Mouse (Mus musculus): Measurements from ENCODE around the gene Ramac. TPM values are rescaled to one million over a fixed set of nuclear protein-coding genes. Genes with fewer than 3 reads are reported as not detected.

Gene Ramac
- polyA plus RNA-seq, 1 experiment from 2014 or later = 86.9 TPM

GRCm38 (mm10) chr7:81727716-81728115, 35.0 kb upstream of the Ramac start:
- Histone ChIP-seq H3K9ac (ENCODE audit: low read length) (no peak overlapping the region), H3K4me3 (ENCODE audit: control insufficient read depth in 1 of 2, insufficient read depth in 1 of 2, low read depth in 1 of 2, low read length in 2 of 2) (no peak overlapping the region), H3K4me2 (ENCODE audit: low read length) (no peak overlapping the region), H3K27me3 (ENCODE audit: control insufficient read depth, insufficient read depth, low read length) (no peaks in the 10 kb centered on the region), H3K36me3 (ENCODE audit: control insufficient read depth, insufficient read depth, low read length) (no peaks in the 10 kb centered on the region), H3K27ac (replicated peaks in 1 of 2; ENCODE audit: control insufficient read depth in 1 of 2, insufficient read depth in 1 of 2, low read depth in 2 of 2, low read length in 2 of 2) (peak overlapping the region in 1 of 2 experiments; percentile 94; a peak in 2 of 4 replicates), H3K4me1 (ENCODE audit: control insufficient read depth in 2 of 2, insufficient read depth in 2 of 2, low read length in 2 of 2) (peaks cover 11 to 16% of the 10 kb centered on the region in 2 experiments), H3K9me3 (ENCODE audit: control insufficient read depth, low read length) (no peaks in the 10 kb centered on the region)
- ATAC-seq (ENCODE audit: insufficient number of reproducible peaks, insufficient read depth, low FRiP score, low read depth) = no peak
- 86% methylated on average over 9 of the region's 9 CpGs for WGBS

- Histone ChIP-seq H3K4me1 (ENCODE audit: control insufficient read depth in 2 of 2, insufficient read depth in 2 of 2, low read length in 2 of 2) (peaks cover 11 to 16% of the 10 kb centered on the region in 2 experiments), H3K36me3 (ENCODE audit: control insufficient read depth, insufficient read depth, low read length) (no peaks in the 10 kb centered on the region), H3K4me2 (ENCODE audit: low read length) (no peak overlapping the region), H3K27ac (replicated peaks in 1 of 2; ENCODE audit: control insufficient read depth in 1 of 2, insufficient read depth in 1 of 2, low read depth in 2 of 2, low read length in 2 of 2) (no peak overlapping the region), H3K4me3 (ENCODE audit: control insufficient read depth in 1 of 2, insufficient read depth in 1 of 2, low read depth in 1 of 2, low read length in 2 of 2) (no peak overlapping the region), H3K27me3 (ENCODE audit: control insufficient read depth, insufficient read depth, low read length) (no peaks in the 10 kb centered on the region), H3K9ac (ENCODE audit: low read length) (no peak overlapping the region), H3K9me3 (ENCODE audit: control insufficient read depth, low read length) (no peaks in the 10 kb centered on the region)
- 76% methylated on average over 9 of the region's 9 CpGs for WGBS
- no peak for ATAC-seq (ENCODE audit: insufficient number of reproducible peaks, insufficient read depth, low FRiP score, low read depth)
Measured at GRCm38 (mm10) chr7:81729787-81730186, 32.9 kb upstream of the Ramac start.

GRCm38 (mm10) chr7:81731181-81731651, 31.5 kb upstream of the Ramac start:
- Histone ChIP-seq H3K9ac (ENCODE audit: low read length) (no peak overlapping the region), H3K9me3 (ENCODE audit: control insufficient read depth, low read length) (no peaks in the 10 kb centered on the region), H3K27me3 (ENCODE audit: control insufficient read depth, insufficient read depth, low read length) (no peaks in the 10 kb centered on the region), H3K4me2 (ENCODE audit: low read length) (no peak overlapping the region), H3K4me3 (ENCODE audit: control insufficient read depth in 1 of 2, insufficient read depth in 1 of 2, low read depth in 1 of 2, low read length in 2 of 2) (no peak overlapping the region), H3K27ac (replicated peaks in 1 of 2; ENCODE audit: control insufficient read depth in 1 of 2, insufficient read depth in 1 of 2, low read depth in 2 of 2, low read length in 2 of 2) (no peak overlapping the region), H3K4me1 (ENCODE audit: control insufficient read depth in 2 of 2, insufficient read depth in 2 of 2, low read length in 2 of 2) (peaks cover 2 to 6% of the 10 kb centered on the region in 2 experiments; a peak in 3 of 4 replicates), H3K36me3 (ENCODE audit: control insufficient read depth, insufficient read depth, low read length) (no peaks in the 10 kb centered on the region)
- 80% methylated on average over 6 of the region's 6 CpGs for WGBS
- ATAC-seq (ENCODE audit: insufficient number of reproducible peaks, insufficient read depth, low FRiP score, low read depth) = no peak

GRCm38 (mm10) chr7:81732183-81733089, 30.3 kb upstream of the Ramac start:
- H3K9ac ChIP-seq (ENCODE audit: low read length) = no peak overlapping the region
- ATAC-seq (ENCODE audit: insufficient number of reproducible peaks, insufficient read depth, low FRiP score, low read depth) = no peak
- no peaks in the 10 kb centered on the region for H3K36me3 ChIP-seq (ENCODE audit: control insufficient read depth, insufficient read depth, low read length)
- H3K4me2 ChIP-seq (ENCODE audit: low read length) = no peak overlapping the region
- no peak overlapping the region for H3K27ac ChIP-seq (replicated peaks in 1 of 2; ENCODE audit: control insufficient read depth in 1 of 2, insufficient read depth in 1 of 2, low read depth in 2 of 2, low read length in 2 of 2)
- no peaks in the 10 kb centered on the region for H3K27me3 ChIP-seq (ENCODE audit: control insufficient read depth, insufficient read depth, low read length)
- no peaks in the 10 kb centered on the region for H3K9me3 ChIP-seq (ENCODE audit: control insufficient read depth, low read length)
- 81% methylated on average over 12 of the region's 12 CpGs for WGBS
- H3K4me1 ChIP-seq (ENCODE audit: control insufficient read depth in 2 of 2, insufficient read depth in 2 of 2, low read length in 2 of 2) = no peaks in the 10 kb centered on the region
- no peak overlapping the region for H3K4me3 ChIP-seq (ENCODE audit: control insufficient read depth in 1 of 2, insufficient read depth in 1 of 2, low read depth in 1 of 2, low read length in 2 of 2)

GRCm38 (mm10) chr7:81735300-81736048, 27.3 kb upstream of the Ramac start:
- Histone ChIP-seq H3K4me2 (ENCODE audit: low read length) (no peak overlapping the region), H3K9ac (ENCODE audit: low read length) (no peak overlapping the region), H3K36me3 (ENCODE audit: control insufficient read depth, insufficient read depth, low read length) (no peaks in the 10 kb centered on the region), H3K27ac (replicated peaks in 1 of 2; ENCODE audit: control insufficient read depth in 1 of 2, insufficient read depth in 1 of 2, low read depth in 2 of 2, low read length in 2 of 2) (no peak overlapping the region), H3K4me3 (ENCODE audit: control insufficient read depth in 1 of 2, insufficient read depth in 1 of 2, low read depth in 1 of 2, low read length in 2 of 2) (no peak overlapping the region), H3K9me3 (ENCODE audit: control insufficient read depth, low read length) (no peaks in the 10 kb centered on the region), H3K27me3 (ENCODE audit: control insufficient read depth, insufficient read depth, low read length) (no peaks in the 10 kb centered on the region), H3K4me1 (ENCODE audit: control insufficient read depth in 2 of 2, insufficient read depth in 2 of 2, low read length in 2 of 2) (no peaks in the 10 kb centered on the region; a peak in 1 of 4 replicates)
- 59% methylated on average over 9 of the region's 9 CpGs for WGBS
- no peak for ATAC-seq (ENCODE audit: insufficient number of reproducible peaks, insufficient read depth, low FRiP score, low read depth)

- 68% methylated on average over 8 of the region's 8 CpGs for WGBS
Measured at GRCm38 (mm10) chr7:81738720-81739385, 23.9 kb upstream of the Ramac start.

GRCm38 (mm10) chr7:81740010-81740409, 22.7 kb upstream of the Ramac start:
- WGBS = 86% methylated on average over 7 of the region's 7 CpGs

More at GRCm38 (mm10) chr7:81738720-81739385, 23.9 kb upstream of the Ramac start:
- no peak overlapping the region for H3K9ac ChIP-seq (ENCODE audit: low read length)
- ATAC-seq (ENCODE audit: insufficient number of reproducible peaks, insufficient read depth, low FRiP score, low read depth) = no peak
- peaks cover 0 to 5% of the 10 kb centered on the region in 2 experiments; a peak in 2 of 4 replicates for H3K4me1 ChIP-seq (ENCODE audit: control insufficient read depth in 2 of 2, insufficient read depth in 2 of 2, low read length in 2 of 2)
- no peaks in the 10 kb centered on the region for H3K36me3 ChIP-seq (ENCODE audit: control insufficient read depth, insufficient read depth, low read length)
- no peaks in the 10 kb centered on the region for H3K27me3 ChIP-seq (ENCODE audit: control insufficient read depth, insufficient read depth, low read length)
- no peaks in the 10 kb centered on the region for H3K9me3 ChIP-seq (ENCODE audit: control insufficient read depth, low read length)
- no peak overlapping the region for H3K27ac ChIP-seq (replicated peaks in 1 of 2; ENCODE audit: control insufficient read depth in 1 of 2, insufficient read depth in 1 of 2, low read depth in 2 of 2, low read length in 2 of 2)
- H3K4me3 ChIP-seq (ENCODE audit: control insufficient read depth in 1 of 2, insufficient read depth in 1 of 2, low read depth in 1 of 2, low read length in 2 of 2) = no peak overlapping the region
- no peak overlapping the region for H3K4me2 ChIP-seq (ENCODE audit: low read length)

More at GRCm38 (mm10) chr7:81740010-81740409, 22.7 kb upstream of the Ramac start:
- peaks cover 0 to 8% of the 10 kb centered on the region in 2 experiments; a peak in 2 of 4 replicates for H3K4me1 ChIP-seq (ENCODE audit: control insufficient read depth in 2 of 2, insufficient read depth in 2 of 2, low read length in 2 of 2)
- H3K27ac ChIP-seq (replicated peaks in 1 of 2; ENCODE audit: control insufficient read depth in 1 of 2, insufficient read depth in 1 of 2, low read depth in 2 of 2, low read length in 2 of 2) = no peak overlapping the region
- no peaks in the 10 kb centered on the region for H3K27me3 ChIP-seq (ENCODE audit: control insufficient read depth, insufficient read depth, low read length)
- H3K4me2 ChIP-seq (ENCODE audit: low read length) = no peak overlapping the region
- no peak for ATAC-seq (ENCODE audit: insufficient number of reproducible peaks, insufficient read depth, low FRiP score, low read depth)
- H3K4me3 ChIP-seq (ENCODE audit: control insufficient read depth in 1 of 2, insufficient read depth in 1 of 2, low read depth in 1 of 2, low read length in 2 of 2) = no peak overlapping the region
- H3K9me3 ChIP-seq (ENCODE audit: control insufficient read depth, low read length) = no peaks in the 10 kb centered on the region
- H3K36me3 ChIP-seq (ENCODE audit: control insufficient read depth, insufficient read depth, low read length) = no peaks in the 10 kb centered on the region
- H3K9ac ChIP-seq (ENCODE audit: low read length) = no peak overlapping the region

All from heart, embryonic 14.5 days (tissue).